Mouse (Mus musculus) liver, embryonic 14.5 days (tissue): ENCODE data around the gene Idh1.

Experiments
- CTCF ChIP-seq: IDR thresholded peaks from 2 replicates; pipeline ENCODE4 v1.5.1; 2016; ENCODE audit warnings: antibody characterized with exemption, low read depth, control low read depth
- EP300 ChIP-seq: IDR thresholded peaks from 2 replicates; pipeline ENCODE4 v1.6.1; 2016; ENCODE audit warnings: antibody characterized with exemption, low read depth

GRCm38 (mm10) chr1:65176171-65176570 lies 10.1 kb downstream of the Idh1 start:
- no peak for TF ChIP-seq CTCF
- TF ChIP-seq EP300 = no peak
